Mouse (Mus musculus): ENCODE measurements around the gene Tspan7. TPM values are rescaled to one million over a fixed set of nuclear protein-coding genes. Genes with fewer than 3 reads are reported as not detected.

Gene Tspan7
- polyA plus RNA-seq, 1 experiment from 2014 or later, result 277 TPM

Other genes with a start within 250 kb of the Tspan7 start
- gene Otc, start 232.9 kb upstream of the Tspan7 start, polyA plus RNA-seq (2014; fragmentation: Nextera tagmentation; extraction: Ambion mirVana), result not detected in 2 replicates
- 57.7 and 73.6 TPM in 2 replicates for gene Mid1ip1, start 229.9 kb downstream of the Tspan7 start, polyA plus RNA-seq (2014; fragmentation: Nextera tagmentation; extraction: Ambion mirVana)

All from forebrain, embryonic 14.5 days (tissue).